Mouse (Mus musculus): ENCODE measurements around the gene Satb2. TPM values are rescaled to one million over a fixed set of nuclear protein-coding genes. Genes with fewer than 3 reads are reported as not detected.

Satb2 gene
- polyA plus RNA-seq, 1 experiment from 2014 or later = 0.05 TPM

DNA sequence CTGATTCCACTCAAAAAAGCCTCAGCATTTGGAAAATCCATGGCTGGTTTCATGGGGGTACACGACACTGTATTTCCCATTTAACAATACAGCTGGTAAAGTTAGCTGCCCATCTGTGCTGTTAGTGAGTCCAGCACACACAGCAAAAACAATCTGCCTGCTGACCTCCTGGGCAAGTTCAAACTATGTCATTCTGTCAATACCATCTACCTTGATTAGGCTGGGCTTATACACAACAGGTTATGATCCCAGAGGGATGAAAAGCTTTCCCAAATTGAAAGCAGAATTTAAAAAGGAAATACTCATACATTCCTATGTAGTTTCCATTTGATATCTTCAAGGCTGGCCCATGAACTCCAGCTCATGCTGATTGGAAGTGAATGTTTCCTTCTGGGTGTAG is 113.2 kb downstream of the Satb2 start:
- DNase-seq = no peak
- H3K27ac ChIP-seq = no peak overlapping the region
- 34% methylated on average over 1 of the region's 1 CpGs for WGBS (ENCODE audit: insufficient replicate concordance)

GRCm38 (mm10) chr1:56862799-56863198 is 115.7 kb downstream of the Satb2 start:
- Histone ChIP-seq H3K27ac (no peak overlapping the region), H3K4me1 (replicated peaks) (no peaks in the 10 kb centered on the region), H3K4me2 (no peak overlapping the region), H3K4me3 (replicated peaks) (no peak overlapping the region), H3K9me3 (replicated peaks) (no peaks in the 10 kb centered on the region), H3K36me3 (no peaks in the 10 kb centered on the region), H3K27me3 (no peaks in the 10 kb centered on the region), H3K9ac (no peak overlapping the region)
- no peak for DNase-seq
- 48% methylated on average over 4 of the region's 4 CpGs for WGBS (ENCODE audit: insufficient replicate concordance)
- ATAC-seq (ENCODE audit: low read depth) = no peak

More for the DNA sequence above, 113.2 kb downstream of the Satb2 start:
- Histone ChIP-seq H3K9me3 (replicated peaks) (no peaks in the 10 kb centered on the region), H3K27me3 (no peaks in the 10 kb centered on the region), H3K4me2 (no peak overlapping the region), H3K36me3 (no peaks in the 10 kb centered on the region), H3K4me1 (replicated peaks) (no peaks in the 10 kb centered on the region), H3K9ac (no peak overlapping the region), H3K4me3 (replicated peaks) (no peak overlapping the region)
- no peak for ATAC-seq (ENCODE audit: low read depth)

DNA sequence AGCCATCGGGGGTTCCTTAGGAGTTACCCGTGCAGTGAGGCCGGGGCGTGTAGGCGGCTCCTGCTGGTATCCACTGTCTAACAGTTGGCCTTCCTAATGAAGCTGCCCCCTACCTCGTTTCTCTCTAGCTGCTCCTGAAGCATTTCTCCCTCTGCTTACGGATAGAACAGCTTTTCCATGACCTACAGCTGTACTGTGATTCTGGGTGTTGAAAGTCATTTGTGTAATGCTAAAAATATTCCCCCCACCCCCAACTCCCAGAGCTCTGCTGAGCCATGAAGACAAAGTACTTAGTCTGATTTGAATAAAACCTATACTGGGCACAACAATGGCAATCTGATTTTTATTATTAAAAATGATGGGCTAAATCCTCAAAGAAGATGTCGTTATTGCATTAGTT is 121.2 kb downstream of the Satb2 start:
- no peaks in the 10 kb centered on the region for H3K9me3 ChIP-seq (replicated peaks)
- no peak overlapping the region for H3K4me3 ChIP-seq (replicated peaks)
- 68% methylated on average over 8 of the region's 8 CpGs for WGBS (ENCODE audit: insufficient replicate concordance)
- no peaks in the 10 kb centered on the region for H3K36me3 ChIP-seq
- no peak overlapping the region for H3K4me2 ChIP-seq
- DNase-seq (no peak), ATAC-seq (ENCODE audit: low read depth) (no peak)
- H3K27ac ChIP-seq = no peak overlapping the region
- no peak overlapping the region for H3K9ac ChIP-seq
- no peaks in the 10 kb centered on the region for H3K27me3 ChIP-seq
- H3K4me1 ChIP-seq (replicated peaks) = no peaks in the 10 kb centered on the region

DNA sequence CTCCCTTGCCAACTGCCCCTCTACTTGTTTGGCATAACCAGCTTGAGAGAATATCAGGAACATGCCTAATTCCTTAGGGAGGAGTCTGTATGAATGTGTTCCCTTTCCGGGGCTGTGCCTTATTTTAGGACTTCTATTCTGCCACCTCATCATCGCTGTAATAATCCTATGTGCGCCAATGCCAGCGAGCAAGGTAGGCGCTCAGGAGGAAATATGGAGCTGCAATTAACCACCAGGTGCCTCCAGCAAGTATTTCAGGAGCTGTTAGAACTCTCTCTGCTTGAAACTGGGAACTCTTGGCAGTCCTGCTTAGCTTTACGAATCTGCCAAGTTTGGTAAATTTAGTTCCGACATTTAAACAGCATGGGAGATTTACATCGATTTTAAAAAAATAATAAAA is 128.0 kb downstream of the Satb2 start:
- no peaks in the 10 kb centered on the region for H3K9me3 ChIP-seq (replicated peaks)

DNA sequence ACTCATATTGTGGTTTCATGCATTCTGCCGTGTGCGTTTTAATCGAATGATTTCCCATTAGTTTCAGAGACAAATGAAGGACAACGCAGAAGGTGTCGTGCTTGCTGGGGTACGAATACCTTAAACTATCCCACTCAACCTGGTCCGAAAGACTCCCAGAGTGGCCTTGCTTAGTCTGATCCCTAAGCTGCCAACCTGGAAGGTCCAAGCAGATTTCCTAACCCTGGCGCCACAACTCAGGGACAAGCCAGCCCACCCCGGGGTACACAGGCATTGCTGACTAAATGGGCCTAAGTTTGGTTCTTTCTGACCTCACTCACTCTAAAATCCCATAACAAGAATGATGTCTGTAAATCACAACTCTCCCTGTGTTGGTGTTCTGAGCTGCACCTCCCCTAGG is 132.1 kb downstream of the Satb2 start:
- ATAC-seq (ENCODE audit: low read depth) = no peak
- Histone ChIP-seq H3K27me3 (no peaks in the 10 kb centered on the region), H3K36me3 (no peaks in the 10 kb centered on the region), H3K9ac (no peak overlapping the region), H3K9me3 (replicated peaks) (no peaks in the 10 kb centered on the region), H3K4me3 (replicated peaks) (no peak overlapping the region), H3K4me2 (no peak overlapping the region), H3K4me1 (replicated peaks) (no peaks in the 10 kb centered on the region), H3K27ac (no peak overlapping the region)
- DNase-seq = no peak
- 76% methylated on average over 9 of the region's 9 CpGs for WGBS (ENCODE audit: insufficient replicate concordance)

More for the DNA sequence above, 128.0 kb downstream of the Satb2 start:
- Histone ChIP-seq H3K27me3 (no peaks in the 10 kb centered on the region), H3K4me1 (replicated peaks) (no peaks in the 10 kb centered on the region), H3K36me3 (no peaks in the 10 kb centered on the region), H3K27ac (no peak overlapping the region), H3K4me3 (replicated peaks) (no peak overlapping the region), H3K9ac (no peak overlapping the region), H3K4me2 (no peak overlapping the region)
- no peak for ATAC-seq (ENCODE audit: low read depth)
- no peak for DNase-seq
- 75% methylated on average over 8 of the region's 8 CpGs for WGBS (ENCODE audit: insufficient replicate concordance)

DNA sequence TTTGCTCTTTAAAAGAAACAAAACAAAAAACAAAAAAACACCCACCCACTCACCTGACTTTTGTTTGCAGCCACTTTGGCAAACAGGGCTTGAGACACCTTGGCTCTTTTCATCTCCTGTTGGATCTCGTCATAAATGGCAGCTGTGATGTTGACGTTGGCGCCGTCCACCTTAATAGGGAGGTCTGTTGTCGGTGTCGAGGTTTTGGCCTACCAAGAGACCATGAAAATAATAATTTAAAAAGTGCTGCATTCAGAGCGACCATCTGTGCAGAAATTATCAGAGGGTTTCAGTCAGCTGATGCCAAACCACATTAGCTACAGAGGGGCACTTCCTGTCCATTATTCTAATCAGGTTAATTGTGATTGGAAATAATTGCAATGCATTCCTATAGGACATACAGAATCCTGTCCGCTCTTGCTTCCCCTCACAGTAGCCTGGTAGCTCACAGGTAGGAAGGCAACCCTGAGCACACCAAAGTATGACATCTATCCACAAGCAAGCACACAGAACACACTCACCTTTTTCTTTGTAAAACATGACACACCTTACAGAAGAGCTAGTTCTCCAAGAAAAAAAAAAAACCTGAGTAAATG is 132.8 kb downstream of the Satb2 start:
- DNase-seq (no peak), ATAC-seq (ENCODE audit: low read depth) (no peak)
- H3K27ac ChIP-seq = no peak overlapping the region
- no peaks in the 10 kb centered on the region for H3K9me3 ChIP-seq (replicated peaks)
- no peak overlapping the region for H3K4me3 ChIP-seq (replicated peaks)
- H3K4me2 ChIP-seq = no peak overlapping the region
- 70% methylated on average over 8 of the region's 8 CpGs for WGBS (ENCODE audit: insufficient replicate concordance)
- H3K4me1 ChIP-seq (replicated peaks) = no peaks in the 10 kb centered on the region
- no peaks in the 10 kb centered on the region for H3K27me3 ChIP-seq
- no peaks in the 10 kb centered on the region for H3K36me3 ChIP-seq
- H3K9ac ChIP-seq = no peak overlapping the region

DNA sequence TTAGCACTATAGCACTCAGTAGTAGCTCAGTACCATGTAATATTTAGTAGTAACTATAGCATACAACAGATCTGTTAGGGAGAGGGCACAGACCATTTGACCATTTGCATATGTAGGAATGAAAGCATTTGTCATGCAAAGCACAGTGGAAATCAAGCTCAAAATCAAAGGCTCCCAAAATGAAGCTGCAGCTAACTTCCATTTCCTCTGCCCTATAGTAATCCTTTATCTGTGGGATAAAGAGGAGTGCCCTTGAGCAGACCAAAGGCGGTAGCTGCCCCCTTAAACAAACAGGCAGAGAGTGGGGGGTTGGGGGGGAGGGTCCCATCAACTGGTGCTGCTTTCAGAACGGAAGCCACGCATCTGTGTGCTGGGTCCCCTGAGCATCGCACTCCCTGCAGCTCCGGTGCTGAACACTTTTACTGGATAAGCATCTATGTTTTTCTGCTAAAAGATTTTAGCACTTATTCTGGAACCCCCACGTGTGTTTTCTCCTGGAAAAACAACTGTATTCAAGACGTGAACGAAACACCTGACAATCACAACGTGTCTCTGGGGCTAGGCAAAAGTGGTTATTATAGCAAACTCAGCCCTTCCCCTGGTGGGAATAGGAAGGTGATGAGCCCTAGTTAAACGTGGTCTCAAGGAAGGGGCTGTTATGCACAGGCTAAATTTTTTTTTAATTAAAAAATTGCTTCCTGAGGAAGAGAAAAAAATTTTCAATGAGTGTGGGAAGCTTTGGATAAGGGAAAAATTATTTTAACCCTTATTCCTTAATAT is 133.7 kb downstream of the Satb2 start:
- Histone ChIP-seq H3K9ac (no peak overlapping the region), H3K9me3 (replicated peaks) (no peaks in the 10 kb centered on the region), H3K27me3 (no peaks in the 10 kb centered on the region), H3K36me3 (no peaks in the 10 kb centered on the region), H3K27ac (no peak overlapping the region), H3K4me3 (replicated peaks) (no peak overlapping the region), H3K4me2 (no peak overlapping the region), H3K4me1 (replicated peaks) (no peaks in the 10 kb centered on the region)
- ATAC-seq (ENCODE audit: low read depth) = no peak
- WGBS (ENCODE audit: insufficient replicate concordance) = 22% methylated on average over 10 of the region's 10 CpGs
- no peak for DNase-seq

GRCm38 (mm10) chr1:56838901-56839300 is 139.5 kb downstream of the Satb2 start:
- Histone ChIP-seq H3K4me3 (replicated peaks) (no peak overlapping the region), H3K4me2 (no peak overlapping the region), H3K36me3 (no peaks in the 10 kb centered on the region), H3K27ac (no peak overlapping the region), H3K9ac (no peak overlapping the region), H3K9me3 (replicated peaks) (no peaks in the 10 kb centered on the region), H3K4me1 (replicated peaks) (no peaks in the 10 kb centered on the region), H3K27me3 (no peaks in the 10 kb centered on the region)
- ATAC-seq (ENCODE audit: low read depth) (no peak), DNase-seq (no peak)
- WGBS (ENCODE audit: insufficient replicate concordance) = 29% methylated on average over 1 of the region's 1 CpGs

GRCm38 (mm10) chr1:56833984-56834900 is 144.2 kb downstream of the Satb2 start:
- no peak overlapping the region for H3K27ac ChIP-seq
- no peak overlapping the region for H3K4me3 ChIP-seq (replicated peaks)
- ATAC-seq (ENCODE audit: low read depth) (no peak), DNase-seq (no peak)
- H3K4me2 ChIP-seq = no peak overlapping the region
- H3K27me3 ChIP-seq = no peaks in the 10 kb centered on the region
- WGBS (ENCODE audit: insufficient replicate concordance) = 68% methylated on average over 6 of the region's 6 CpGs
- no peaks in the 10 kb centered on the region for H3K36me3 ChIP-seq
- no peaks in the 10 kb centered on the region for H3K9me3 ChIP-seq (replicated peaks)
- no peak overlapping the region for H3K9ac ChIP-seq
- H3K4me1 ChIP-seq (replicated peaks) = no peaks in the 10 kb centered on the region

DNA sequence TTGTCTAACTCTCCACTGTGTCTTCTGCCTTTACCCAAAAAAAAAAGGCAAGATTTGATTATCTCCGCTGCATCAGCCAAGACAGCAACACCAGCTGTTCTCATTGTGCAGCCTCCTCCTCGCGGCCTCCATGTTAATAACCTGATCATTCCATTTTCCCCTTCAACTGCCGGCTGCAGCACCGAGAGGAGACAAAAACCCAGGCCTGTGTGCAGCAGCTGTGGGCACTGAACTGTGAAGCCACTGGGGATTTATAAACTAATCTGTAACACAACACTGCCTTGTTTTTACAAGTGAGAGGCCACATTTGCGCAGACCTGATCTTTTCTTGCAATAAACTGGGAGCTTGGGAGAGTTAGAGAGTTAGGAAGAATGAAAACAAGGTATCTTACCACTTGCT is 145.1 kb downstream of the Satb2 start:
- WGBS (ENCODE audit: insufficient replicate concordance) = 68% methylated on average over 6 of the region's 6 CpGs
- Histone ChIP-seq H3K9ac (no peak overlapping the region), H3K36me3 (no peaks in the 10 kb centered on the region), H3K27me3 (no peaks in the 10 kb centered on the region), H3K4me2 (no peak overlapping the region), H3K27ac (no peak overlapping the region), H3K4me3 (replicated peaks) (no peak overlapping the region), H3K9me3 (replicated peaks) (no peaks in the 10 kb centered on the region), H3K4me1 (replicated peaks) (no peaks in the 10 kb centered on the region)
- ATAC-seq (ENCODE audit: low read depth) (no peak), DNase-seq (no peak)

DNA sequence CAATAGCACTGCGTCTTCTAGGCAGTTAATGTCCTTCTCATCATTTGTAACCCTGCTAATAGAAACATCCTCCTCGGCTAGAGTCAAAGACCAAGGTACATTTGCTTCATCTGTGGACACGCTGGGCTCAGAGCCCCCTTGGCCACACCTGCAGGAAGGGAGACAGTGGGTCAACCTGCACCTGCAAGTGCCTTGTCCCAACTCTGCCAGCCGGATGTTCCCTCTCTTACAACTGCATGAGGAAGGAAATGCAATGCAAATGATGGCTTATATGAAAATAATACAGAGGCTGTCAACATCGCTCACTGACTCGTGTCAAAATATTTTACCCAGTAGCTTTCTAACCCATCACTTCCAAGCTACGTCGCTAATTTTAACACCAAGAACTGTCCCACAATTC is 145.7 kb downstream of the Satb2 start:
- Histone ChIP-seq H3K27ac (no peak overlapping the region), H3K4me3 (replicated peaks) (no peak overlapping the region), H3K4me1 (replicated peaks) (no peaks in the 10 kb centered on the region), H3K9ac (no peak overlapping the region), H3K9me3 (replicated peaks) (no peaks in the 10 kb centered on the region), H3K4me2 (no peak overlapping the region), H3K36me3 (no peaks in the 10 kb centered on the region), H3K27me3 (no peaks in the 10 kb centered on the region)
- DNase-seq = no peak
- WGBS (ENCODE audit: insufficient replicate concordance) = 71% methylated on average over 8 of the region's 8 CpGs
- ATAC-seq (ENCODE audit: low read depth) = no peak

Measured in liver, embryonic 13.5 days (tissue).